Mouse (Mus musculus): ENCODE results near the gene Ddost.

GRCm38 (mm10) chr4:138303011-138303410 is 1.5 kb upstream of the Ddost start:
- TF ChIP-seq CTCF (conservative IDR thresholded peaks at IDR 0.05; ENCODE audit: low read length) (no peak), NANOG (IDR thresholded peaks at IDR 0.05; ENCODE audit: borderline replicate concordance, low read length) (no peak), POU5F1 (IDR thresholded peaks at IDR 0.05; ENCODE audit: borderline replicate concordance, low read length) (no peak)

Measured in E14TG2a.4 (cell line).